Mouse (Mus musculus): ENCODE measurements around the gene Fam160a1. TPM values are rescaled to one million over a fixed set of nuclear protein-coding genes. Genes with fewer than 3 reads are reported as not detected.

Fam160a1 gene
- polyA plus RNA-seq, 1 experiment from 2014 or later, result 8.9 TPM

- no peaks in the 10 kb centered on the region for H3K9me3 ChIP-seq (ENCODE audit: control insufficient read depth, low read length)
- H3K27me3 ChIP-seq (ENCODE audit: control insufficient read depth, insufficient read depth, low read length), result no peaks in the 10 kb centered on the region
- TF ChIP-seq EP300 (optimal IDR thresholded peaks at IDR 0.05) (no peak), CTCF (IDR thresholded peaks at IDR 0.05; ENCODE audit: low read depth) (no peak)
- no peak for ATAC-seq (ENCODE audit: low FRiP score, low TSS enrichment)
- H3K27ac ChIP-seq (replicated peaks), result no peak overlapping the region
- 48% methylated on average over 12 of the region's 12 CpGs for WGBS
- H3K4me2 ChIP-seq (replicated peaks; ENCODE audit: low read depth), result no peak overlapping the region
- DNase-seq (ENCODE audit: low spot score), result no peak
- H3K36me3 ChIP-seq (ENCODE audit: control insufficient read depth, insufficient read depth, low read length), result no peaks in the 10 kb centered on the region; the same call in 1 of the 2 replicates
- no peak overlapping the region for H3K4me3 ChIP-seq (ENCODE audit: low read depth, low read length)
- no peaks in the 10 kb centered on the region for H3K4me1 ChIP-seq (replicated peaks; ENCODE audit: control insufficient read depth, insufficient read depth)
- H3K9ac ChIP-seq (ENCODE audit: low read length), result no peak overlapping the region
Observed at GRCm38 (mm10) chr3:85666736-85667135, 150.4 kb downstream of the Fam160a1 start.

- no peak for DNase-seq (ENCODE audit: low spot score)
- 54% methylated on average over 3 of the region's 3 CpGs for WGBS
- Histone ChIP-seq H3K9ac (ENCODE audit: low read length) (no peak overlapping the region), H3K4me3 (ENCODE audit: low read depth, low read length) (no peak overlapping the region), H3K9me3 (ENCODE audit: control insufficient read depth, low read length) (no peaks in the 10 kb centered on the region), H3K27ac (replicated peaks) (no peak overlapping the region), H3K4me1 (replicated peaks; ENCODE audit: control insufficient read depth, insufficient read depth) (no peaks in the 10 kb centered on the region), H3K27me3 (ENCODE audit: control insufficient read depth, insufficient read depth, low read length) (no peaks in the 10 kb centered on the region), H3K4me2 (replicated peaks; ENCODE audit: low read depth) (no peak overlapping the region), H3K36me3 (ENCODE audit: control insufficient read depth, insufficient read depth, low read length) (no peaks in the 10 kb centered on the region; the same call in 1 of the 2 replicates)
- TF ChIP-seq CTCF (IDR thresholded peaks at IDR 0.05; ENCODE audit: low read depth) (no peak), EP300 (optimal IDR thresholded peaks at IDR 0.05) (no peak)
- peak; percentile 84 for ATAC-seq (ENCODE audit: low FRiP score, low TSS enrichment)
Observed at GRCm38 (mm10) chr3:85666166-85666565, 150.9 kb downstream of the Fam160a1 start.

DNA sequence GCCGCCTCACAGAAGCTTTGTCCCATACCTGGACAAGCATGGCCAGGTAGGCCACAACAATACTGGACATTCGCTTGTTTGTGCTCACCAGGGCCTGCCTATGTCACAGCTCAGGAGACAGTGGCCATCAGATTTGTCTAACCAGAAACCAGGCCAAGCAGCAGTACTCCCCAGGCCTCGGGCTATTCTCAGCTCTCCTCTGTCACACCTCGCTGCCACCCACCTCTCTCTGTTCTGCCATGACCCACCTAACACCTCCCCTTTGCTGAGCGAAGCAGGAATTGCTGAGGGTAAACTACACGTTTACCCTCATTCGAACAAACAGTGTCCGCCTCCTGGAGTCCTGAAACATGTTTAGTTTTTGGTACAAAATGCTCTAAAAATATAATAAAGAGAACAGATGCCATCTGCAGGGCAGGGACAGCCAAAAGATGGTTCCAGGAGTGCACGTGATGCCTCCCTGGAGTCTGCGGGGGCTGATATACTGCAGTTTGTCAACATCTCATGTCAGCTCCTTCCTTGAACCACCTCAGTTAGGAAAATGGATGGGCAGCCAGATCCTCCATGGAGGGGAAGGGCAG is 152.4 kb downstream of the Fam160a1 start:
- ATAC-seq (ENCODE audit: low FRiP score, low TSS enrichment) (no peak), DNase-seq (ENCODE audit: low spot score) (no peak)
- no peaks in the 10 kb centered on the region; the same call in 1 of the 2 replicates for H3K36me3 ChIP-seq (ENCODE audit: control insufficient read depth, insufficient read depth, low read length)
- 82% methylated on average over 10 of the region's 10 CpGs for WGBS
- no peak overlapping the region for H3K4me2 ChIP-seq (replicated peaks; ENCODE audit: low read depth)
- no peak overlapping the region for H3K9ac ChIP-seq (ENCODE audit: low read length)
- H3K4me1 ChIP-seq (replicated peaks; ENCODE audit: control insufficient read depth, insufficient read depth), result no peaks in the 10 kb centered on the region
- H3K9me3 ChIP-seq (ENCODE audit: control insufficient read depth, low read length), result no peaks in the 10 kb centered on the region
- H3K27ac ChIP-seq (replicated peaks), result no peak overlapping the region
- TF ChIP-seq EP300 (optimal IDR thresholded peaks at IDR 0.05) (no peak), CTCF (IDR thresholded peaks at IDR 0.05; ENCODE audit: low read depth) (no peak)
- H3K4me3 ChIP-seq (ENCODE audit: low read depth, low read length), result no peak overlapping the region
- H3K27me3 ChIP-seq (ENCODE audit: control insufficient read depth, insufficient read depth, low read length), result no peaks in the 10 kb centered on the region

DNA sequence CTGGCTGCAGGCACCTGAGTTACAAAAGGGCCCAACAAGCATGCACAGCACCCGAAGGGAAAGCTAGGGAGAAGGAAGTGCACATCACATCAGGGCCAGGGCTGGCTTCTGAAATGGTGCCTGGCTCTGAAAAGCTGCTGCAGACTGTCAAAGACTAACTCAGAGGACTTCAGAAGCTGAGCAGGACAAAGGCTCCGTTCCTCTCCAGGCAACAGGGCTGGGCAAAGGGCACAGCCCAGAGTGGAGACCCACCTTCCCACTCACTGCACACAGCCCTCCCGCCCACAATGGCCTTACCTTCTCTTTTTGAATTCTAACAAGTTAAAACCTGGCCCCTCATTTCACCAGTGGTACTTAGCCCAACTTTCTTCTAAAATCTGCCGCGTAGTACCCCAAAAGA is 153.3 kb downstream of the Fam160a1 start:
- DNase-seq (ENCODE audit: low spot score) (no peak), ATAC-seq (ENCODE audit: low FRiP score, low TSS enrichment) (no peak)
- WGBS, result 73% methylated on average over 5 of the region's 5 CpGs
- Histone ChIP-seq H3K4me1 (replicated peaks; ENCODE audit: control insufficient read depth, insufficient read depth) (no peaks in the 10 kb centered on the region), H3K4me2 (replicated peaks; ENCODE audit: low read depth) (no peak overlapping the region), H3K27me3 (ENCODE audit: control insufficient read depth, insufficient read depth, low read length) (no peaks in the 10 kb centered on the region), H3K36me3 (ENCODE audit: control insufficient read depth, insufficient read depth, low read length) (no peaks in the 10 kb centered on the region; the same call in 1 of the 2 replicates), H3K27ac (replicated peaks) (no peak overlapping the region), H3K4me3 (ENCODE audit: low read depth, low read length) (no peak overlapping the region), H3K9me3 (ENCODE audit: control insufficient read depth, low read length) (no peaks in the 10 kb centered on the region), H3K9ac (ENCODE audit: low read length) (no peak overlapping the region)
- TF ChIP-seq CTCF (IDR thresholded peaks at IDR 0.05; ENCODE audit: low read depth) (no peak), EP300 (optimal IDR thresholded peaks at IDR 0.05) (no peak)

DNA sequence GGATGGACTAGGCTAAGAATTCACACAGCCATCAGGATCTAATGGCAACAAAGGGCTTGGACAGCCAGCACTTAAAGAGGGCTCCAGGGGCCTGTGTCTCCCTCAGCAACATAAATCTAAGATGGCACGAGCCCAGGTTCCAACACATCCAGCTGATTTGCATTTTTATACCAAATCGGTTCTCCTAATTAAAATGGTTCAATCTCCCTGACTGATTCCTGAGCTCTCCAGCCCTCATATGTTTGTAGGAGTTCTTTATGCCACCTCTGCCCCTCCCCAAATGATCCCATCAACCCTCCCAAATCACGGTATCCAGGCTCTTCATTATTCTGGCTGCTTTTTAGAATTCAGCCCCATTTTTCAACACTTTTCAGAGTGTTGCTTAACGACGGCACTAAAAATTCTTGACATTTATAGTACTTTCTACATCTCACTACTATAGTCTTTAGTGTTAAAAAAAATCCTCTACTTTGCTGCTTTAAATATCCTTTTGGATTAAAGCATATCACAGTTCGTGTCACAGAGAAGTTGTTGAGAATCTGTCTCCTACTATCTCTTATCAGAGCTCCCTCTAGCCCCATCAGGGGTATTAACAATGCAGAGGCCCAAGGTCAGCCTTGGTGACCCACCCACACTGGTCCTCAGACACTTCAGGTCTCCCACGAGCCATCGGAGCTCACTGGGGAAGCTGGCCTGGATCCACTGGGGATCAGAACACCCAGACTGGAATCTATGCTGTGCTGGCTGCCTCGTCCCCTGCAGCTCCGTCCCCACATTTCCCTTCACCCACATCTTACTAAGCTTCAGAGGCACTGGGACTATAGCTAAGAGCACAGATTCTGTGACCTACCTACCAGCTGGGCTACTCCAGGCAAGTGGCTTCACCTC is 154.9 kb downstream of the Fam160a1 start:
- no peak overlapping the region for H3K4me3 ChIP-seq (ENCODE audit: low read depth, low read length)
- no peaks in the 10 kb centered on the region for H3K27me3 ChIP-seq (ENCODE audit: control insufficient read depth, insufficient read depth, low read length)
- ATAC-seq (ENCODE audit: low FRiP score, low TSS enrichment) (no peak), DNase-seq (ENCODE audit: low spot score) (no peak)
- H3K9me3 ChIP-seq (ENCODE audit: control insufficient read depth, low read length), result no peaks in the 10 kb centered on the region
- H3K4me1 ChIP-seq (replicated peaks; ENCODE audit: control insufficient read depth, insufficient read depth), result no peaks in the 10 kb centered on the region
- TF ChIP-seq CTCF (IDR thresholded peaks at IDR 0.05; ENCODE audit: low read depth) (no peak), EP300 (optimal IDR thresholded peaks at IDR 0.05) (no peak)
- no peak overlapping the region for H3K9ac ChIP-seq (ENCODE audit: low read length)
- WGBS, result 76% methylated on average over 10 of the region's 10 CpGs
- no peak overlapping the region for H3K4me2 ChIP-seq (replicated peaks; ENCODE audit: low read depth)
- no peak overlapping the region for H3K27ac ChIP-seq (replicated peaks)
- H3K36me3 ChIP-seq (ENCODE audit: control insufficient read depth, insufficient read depth, low read length), result no peaks in the 10 kb centered on the region; the same call in 1 of the 2 replicates

- no peak overlapping the region for H3K9ac ChIP-seq (ENCODE audit: low read length)
- ATAC-seq (ENCODE audit: low FRiP score, low TSS enrichment), result no peak
- DNase-seq (ENCODE audit: low spot score), result no peak
Observed at GRCm38 (mm10) chr3:85659681-85660080, 157.4 kb downstream of the Fam160a1 start.

More at GRCm38 (mm10) chr3:85659681-85660080, 157.4 kb downstream of the Fam160a1 start:
- Histone ChIP-seq H3K4me1 (replicated peaks; ENCODE audit: control insufficient read depth, insufficient read depth) (no peaks in the 10 kb centered on the region), H3K27me3 (ENCODE audit: control insufficient read depth, insufficient read depth, low read length) (no peaks in the 10 kb centered on the region), H3K27ac (replicated peaks) (no peak overlapping the region), H3K9me3 (ENCODE audit: control insufficient read depth, low read length) (no peaks in the 10 kb centered on the region), H3K4me3 (ENCODE audit: low read depth, low read length) (no peak overlapping the region), H3K36me3 (ENCODE audit: control insufficient read depth, insufficient read depth, low read length) (no peaks in the 10 kb centered on the region), H3K4me2 (replicated peaks; ENCODE audit: low read depth) (no peak overlapping the region)
- whole genome bisulfite sequencing, result 88% methylated on average over 7 of the region's 7 CpGs
- TF ChIP-seq EP300 (optimal IDR thresholded peaks at IDR 0.05) (no peak), CTCF (IDR thresholded peaks at IDR 0.05; ENCODE audit: low read depth) (no peak)
